Mouse (Mus musculus): ENCODE data around the gene Lsm10. TPM values are rescaled to one million over a fixed set of nuclear protein-coding genes. Genes with fewer than 3 reads are reported as not detected.
"Not testable (repeated sequence)": the region's sequence is repeated elsewhere in the genome, so short reads cannot be mapped to it uniquely, and the experiment has no call there.

Lsm10 gene
- polyA plus RNA-seq, 1 experiment: 13.3 TPM

GRCm38 (mm10) chr4:126083021-126083420 is 13.4 kb upstream of the Lsm10 start:
- TF ChIP-seq POLR2A (IDR thresholded peaks at IDR 0.05; ENCODE audit: low read depth, low read length) (no peak), CTCF (IDR thresholded peaks at IDR 0.05; ENCODE audit: extremely low read depth, insufficient read length, insufficient replicate concordance, low read depth, low read length) (no peak)
- Histone ChIP-seq H3K4me3 (ENCODE audit: low read depth, low read length) (no peak overlapping the region), H3K27me3 (ENCODE audit: control insufficient read depth, insufficient read depth, low read length) (no peaks in the 10 kb centered on the region), H3K36me3 (ENCODE audit: control insufficient read depth, insufficient read depth, low read length) (no peaks in the 10 kb centered on the region), H3K27ac (ENCODE audit: insufficient read depth, low read depth, low read length) (no peak overlapping the region), H3K4me1 (ENCODE audit: control insufficient read depth, insufficient read depth, insufficient read length, low read length) (no peaks in the 10 kb centered on the region)
- 78% methylated on average over 9 of the region's 9 CpGs for WGBS

GRCm38 (mm10) chr4:126084382-126084781 is 12.0 kb upstream of the Lsm10 start:
- Histone ChIP-seq H3K27ac (ENCODE audit: insufficient read depth, low read depth, low read length) (no peak overlapping the region), H3K4me3 (ENCODE audit: low read depth, low read length) (no peak overlapping the region), H3K4me1 (ENCODE audit: control insufficient read depth, insufficient read depth, insufficient read length, low read length) (no peaks in the 10 kb centered on the region), H3K27me3 (ENCODE audit: control insufficient read depth, insufficient read depth, low read length) (no peaks in the 10 kb centered on the region), H3K36me3 (ENCODE audit: control insufficient read depth, insufficient read depth, low read length) (no peaks in the 10 kb centered on the region)
- WGBS: 63% methylated on average over 8 of the region's 8 CpGs
- TF ChIP-seq CTCF (IDR thresholded peaks at IDR 0.05; ENCODE audit: extremely low read depth, insufficient read length, insufficient replicate concordance, low read depth, low read length) (no peak), POLR2A (IDR thresholded peaks at IDR 0.05; ENCODE audit: low read depth, low read length) (no peak)

GRCm38 (mm10) chr4:126085996-126086576 is 10.3 kb upstream of the Lsm10 start:
- 29% methylated on average over 7 of the region's 7 CpGs for WGBS
- Histone ChIP-seq H3K36me3 (ENCODE audit: control insufficient read depth, insufficient read depth, low read length) (no peaks in the 10 kb centered on the region), H3K4me3 (ENCODE audit: low read depth, low read length) (no peak overlapping the region), H3K4me1 (ENCODE audit: control insufficient read depth, insufficient read depth, insufficient read length, low read length) (peaks cover 6% of the 10 kb centered on the region; the same call in 1 of the 2 replicates), H3K27ac (ENCODE audit: insufficient read depth, low read depth, low read length) (no peak overlapping the region), H3K27me3 (ENCODE audit: control insufficient read depth, insufficient read depth, low read length) (no peaks in the 10 kb centered on the region)
- no peak; the same call in 1 of the 2 replicates for TF ChIP-seq POLR2A (IDR thresholded peaks at IDR 0.05; ENCODE audit: low read depth, low read length)
- peak; percentile 89 for TF ChIP-seq CTCF (IDR thresholded peaks at IDR 0.05; ENCODE audit: extremely low read depth, insufficient read length, insufficient replicate concordance, low read depth, low read length)

DNA sequence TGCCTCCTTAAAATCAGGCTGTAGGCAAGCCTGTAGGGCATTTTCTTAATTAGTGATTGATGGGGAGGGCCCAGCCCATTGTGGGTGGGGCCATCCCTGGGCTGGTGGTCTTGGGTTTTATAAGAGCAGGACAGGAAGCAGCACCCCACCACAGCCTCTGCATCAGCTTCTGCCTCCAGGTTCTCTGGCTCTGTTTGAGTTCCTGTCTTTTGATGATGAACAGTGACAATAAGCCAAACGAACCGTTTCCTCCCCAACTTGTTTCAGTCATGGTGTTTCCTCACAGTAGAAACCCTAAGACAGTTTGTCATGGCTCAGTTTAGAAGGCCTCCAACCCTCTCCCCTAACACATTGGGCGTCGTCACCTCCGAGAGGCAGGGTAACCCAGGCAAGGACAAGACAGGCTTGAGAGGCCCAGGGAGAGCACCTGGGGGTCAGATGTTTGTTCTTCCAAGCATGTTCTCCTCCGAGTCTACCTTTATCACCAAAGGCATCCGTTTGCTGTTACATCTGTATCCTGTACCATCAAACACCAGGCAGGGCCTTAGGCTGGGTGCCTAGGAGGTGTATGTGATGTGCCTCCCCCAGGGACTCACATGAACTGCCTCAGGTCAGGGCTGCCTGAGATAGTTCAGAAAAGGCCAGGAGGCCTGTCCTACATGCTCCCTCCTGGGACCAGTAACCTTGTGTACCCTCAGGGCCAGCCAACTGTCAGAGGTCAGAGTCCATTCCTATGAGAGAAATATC is 6.1 kb upstream of the Lsm10 start:
- Histone ChIP-seq H3K4me3 (ENCODE audit: low read depth, low read length) (no peak overlapping the region), H3K4me1 (ENCODE audit: control insufficient read depth, insufficient read depth, insufficient read length, low read length) (peaks cover 6% of the 10 kb centered on the region; the same call in 1 of the 2 replicates), H3K36me3 (ENCODE audit: control insufficient read depth, insufficient read depth, low read length) (no peaks in the 10 kb centered on the region), H3K27me3 (ENCODE audit: control insufficient read depth, insufficient read depth, low read length) (no peaks in the 10 kb centered on the region), H3K27ac (ENCODE audit: insufficient read depth, low read depth, low read length) (no peak overlapping the region)
- TF ChIP-seq POLR2A (IDR thresholded peaks at IDR 0.05; ENCODE audit: low read depth, low read length): no peak
- WGBS: 65% methylated on average over 7 of the region's 7 CpGs

DNA sequence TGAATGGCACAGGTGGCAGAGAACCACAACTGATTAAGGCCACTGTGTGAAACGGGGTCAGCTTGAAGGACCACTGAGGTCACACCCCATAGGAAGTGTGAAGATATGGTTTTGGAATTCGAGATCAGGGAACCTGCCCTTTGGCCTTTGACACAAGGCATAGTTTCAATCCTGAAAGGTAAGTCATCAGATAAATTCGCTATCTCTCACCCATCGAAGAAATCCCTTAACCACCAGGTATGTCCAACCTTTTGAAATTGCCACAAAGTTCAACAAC is 5.6 kb upstream of the Lsm10 start:
- Histone ChIP-seq H3K36me3 (ENCODE audit: control insufficient read depth, insufficient read depth, low read length) (no peaks in the 10 kb centered on the region), H3K4me1 (ENCODE audit: control insufficient read depth, insufficient read depth, insufficient read length, low read length) (peaks cover 6% of the 10 kb centered on the region; the same call in 1 of the 2 replicates), H3K4me3 (ENCODE audit: low read depth, low read length) (no peak overlapping the region), H3K27ac (ENCODE audit: insufficient read depth, low read depth, low read length) (no peak overlapping the region), H3K27me3 (ENCODE audit: control insufficient read depth, insufficient read depth, low read length) (no peaks in the 10 kb centered on the region)
- TF ChIP-seq CTCF (IDR thresholded peaks at IDR 0.05; ENCODE audit: extremely low read depth, insufficient read length, insufficient replicate concordance, low read depth, low read length): no peak
- TF ChIP-seq POLR2A (IDR thresholded peaks at IDR 0.05; ENCODE audit: low read depth, low read length): no peak
- WGBS: 31% methylated on average over 4 of the region's 4 CpGs

- no peaks in the 10 kb centered on the region for H3K36me3 ChIP-seq (ENCODE audit: control insufficient read depth, insufficient read depth, low read length)
- H3K27ac ChIP-seq (ENCODE audit: insufficient read depth, low read depth, low read length): no peak overlapping the region
- H3K4me1 ChIP-seq (ENCODE audit: control insufficient read depth, insufficient read depth, insufficient read length, low read length): peaks cover 7% of the 10 kb centered on the region; the same call in 1 of the 2 replicates
- TF ChIP-seq POLR2A (IDR thresholded peaks at IDR 0.05; ENCODE audit: low read depth, low read length) (no peak), CTCF (IDR thresholded peaks at IDR 0.05; ENCODE audit: extremely low read depth, insufficient read length, insufficient replicate concordance, low read depth, low read length) (no peak)
- H3K4me3 ChIP-seq (ENCODE audit: low read depth, low read length): no peak overlapping the region
- H3K27me3 ChIP-seq (ENCODE audit: control insufficient read depth, insufficient read depth, low read length): no peaks in the 10 kb centered on the region
- 83% methylated on average over 8 of the region's 8 CpGs for WGBS
Measured at GRCm38 (mm10) chr4:126091873-126092272, 4.5 kb upstream of the Lsm10 start.

- WGBS: 39% methylated on average over 14 of the region's 14 CpGs
Measured at GRCm38 (mm10) chr4:126095622-126096430, 597 bp upstream of the Lsm10 start.

More at GRCm38 (mm10) chr4:126095622-126096430, 597 bp upstream of the Lsm10 start:
- not testable (repeated sequence) for H3K27ac ChIP-seq (ENCODE audit: insufficient read depth, low read depth, low read length); H3K36me3 ChIP-seq (ENCODE audit: control insufficient read depth, insufficient read depth, low read length); H3K4me1 ChIP-seq (ENCODE audit: control insufficient read depth, insufficient read depth, insufficient read length, low read length); H3K27me3 ChIP-seq (ENCODE audit: control insufficient read depth, insufficient read depth, low read length); H3K4me3 ChIP-seq (ENCODE audit: low read depth, low read length)
